Mouse (Mus musculus) frontal cortex, adult 2 months (tissue): ENCODE measurements at regions not wholly inside any gene's neighbourhood (a gene's known extent, or its start where the extent isn't known, plus 50 kb on each side); places are given as distances from the start of the nearest gene placed in this dataset.

ENCODE experiments used
- DNase-seq, 2 experiments: peaks; one replicate each; pipeline ENCODE4 v3.0.0; 2022; ENCODE audit warnings: low spot score in 1 of 2; ENCODE audit errors: extremely low spot score in 1 of 2

DNA sequence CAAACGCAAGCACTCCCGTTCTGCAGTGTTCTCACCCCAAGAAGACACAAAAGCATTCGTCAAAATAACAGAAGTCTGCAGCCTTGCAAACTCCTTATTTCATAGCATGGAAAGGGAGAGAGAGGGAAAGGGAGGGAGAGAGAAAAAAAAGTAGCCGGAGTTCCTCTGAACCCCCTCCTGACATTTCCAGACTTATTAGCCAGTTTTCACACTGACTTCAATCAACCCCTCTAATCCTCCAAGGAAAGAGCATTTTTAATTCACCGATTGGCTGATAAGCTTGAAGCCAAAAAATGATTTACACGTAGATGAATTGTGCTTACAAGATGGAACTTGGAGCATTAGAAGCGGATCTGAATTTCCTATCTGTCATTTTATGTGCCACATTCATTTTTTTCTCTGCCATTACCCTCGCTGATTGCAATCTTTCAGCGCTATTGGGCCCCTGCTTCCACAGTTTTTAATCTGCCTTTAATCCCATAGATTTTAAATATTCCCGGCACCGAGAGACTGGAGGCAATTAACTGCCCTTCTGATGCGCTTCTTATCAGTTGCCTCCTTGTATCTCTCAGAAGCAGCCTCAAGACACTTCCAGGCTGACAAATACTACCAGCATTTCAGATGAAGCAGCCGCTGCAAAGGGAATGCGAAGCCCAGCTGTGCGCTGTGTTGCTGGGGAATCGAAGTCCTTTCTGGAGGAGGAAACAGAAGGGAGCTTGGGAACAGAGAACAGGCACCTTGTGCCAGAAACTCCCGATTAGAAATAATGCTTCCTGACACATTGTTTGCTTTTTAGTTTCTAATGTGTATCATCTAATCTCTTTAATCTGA is 447.7 kb upstream of the 4930412O13Rik start:
- peak in 1 of 2 experiments; percentile 3 for DNase-seq

DNA sequence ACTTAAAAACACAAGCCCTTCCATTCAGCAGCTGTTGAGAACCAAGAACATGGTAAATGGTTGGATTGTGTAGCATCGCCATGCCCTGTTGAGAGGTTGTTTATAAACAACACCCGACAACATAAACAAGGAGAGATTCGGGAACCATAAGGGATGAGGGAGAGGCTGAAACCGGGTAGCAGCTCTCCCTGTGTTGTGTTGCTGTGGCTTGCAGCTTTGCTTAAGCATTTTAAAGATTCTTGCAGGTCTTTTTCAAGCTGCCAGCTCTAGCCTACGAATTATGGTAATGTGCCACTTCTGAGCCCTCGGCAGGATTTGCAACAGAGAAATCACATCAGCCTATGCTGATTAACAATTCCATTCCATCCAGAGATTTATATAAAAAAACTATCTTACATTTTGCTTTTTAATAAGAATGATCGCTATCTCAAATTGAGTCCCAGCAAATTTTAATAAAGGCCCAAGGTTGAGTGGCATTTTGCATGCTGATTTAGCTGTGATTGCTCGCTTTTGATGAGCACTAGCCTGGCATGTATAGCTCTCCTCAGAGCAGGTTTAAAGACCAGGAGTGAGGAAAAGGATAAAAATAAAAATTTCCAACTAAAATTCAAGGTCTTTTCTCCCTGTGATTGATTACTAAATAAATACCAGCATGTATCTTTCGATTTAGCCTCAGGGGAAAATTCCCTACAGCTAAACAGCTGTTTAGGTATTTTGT is 445.7 kb upstream of the 4930412O13Rik start:
- peak in 1 of 2 experiments; percentile 13 for DNase-seq

DNA sequence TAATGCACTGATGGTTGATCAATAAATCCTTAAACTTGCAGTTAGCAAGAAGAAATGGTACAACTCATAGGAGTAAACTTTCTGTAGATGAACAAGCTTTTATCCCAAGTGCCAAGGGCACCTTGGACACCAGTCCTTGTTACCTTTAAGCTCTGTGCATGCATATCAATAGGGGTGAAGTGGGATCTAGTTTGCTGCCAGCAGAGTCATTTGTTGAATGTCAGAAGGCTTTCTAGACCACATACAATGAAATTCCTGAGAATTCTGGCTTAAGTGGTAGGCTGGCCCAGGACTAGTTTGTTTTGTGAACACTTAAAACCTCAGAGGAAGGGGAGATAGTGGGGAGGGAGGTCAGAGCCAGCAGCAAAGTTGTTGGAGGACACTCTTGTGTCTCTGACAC is 437.9 kb upstream of the 4930412O13Rik start:
- no peak for DNase-seq

GRCm38 (mm10) chr2:9445826-9446225 is 435.2 kb upstream of the 4930412O13Rik start:
- no peak for DNase-seq

DNA sequence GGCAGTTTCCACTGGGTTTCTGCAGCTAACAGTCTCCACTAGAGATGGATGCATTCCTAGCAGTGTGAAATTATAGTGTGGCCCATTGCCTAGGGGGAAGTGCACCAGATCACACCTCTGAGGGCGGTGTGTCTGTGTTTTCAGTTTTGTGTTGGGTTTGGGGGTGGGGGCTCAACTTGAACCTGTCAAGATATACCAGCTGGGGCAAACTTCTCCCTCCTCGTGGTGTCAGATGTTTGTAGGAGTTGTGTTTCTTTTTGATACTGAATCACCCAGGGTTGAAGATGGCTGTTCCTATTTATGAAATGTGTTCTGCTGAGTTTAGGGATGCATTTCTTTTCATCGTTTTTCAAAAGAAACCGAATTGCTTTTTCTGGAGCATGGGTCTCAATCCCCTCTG is 416.6 kb upstream of the 4930412O13Rik start:
- DNase-seq, result peak; percentile 35 to 55

GRCm38 (mm10) chr2:9464818-9465217 is 416.2 kb upstream of the 4930412O13Rik start:
- peak; percentile 21 to 51 for DNase-seq

- DNase-seq, result no peak
These were observed 413.5 kb upstream of the 4930412O13Rik start for GRCm38 (mm10) chr2:9467573-9467972.

- no peak for DNase-seq
These were observed 412.4 kb upstream of the 4930412O13Rik start for GRCm38 (mm10) chr2:9468651-9469050.

- no peak for DNase-seq
These were observed 399.2 kb upstream of the 4930412O13Rik start for GRCm38 (mm10) chr2:9481678-9482345.

GRCm38 (mm10) chr2:9487381-9487914 is 393.6 kb upstream of the 4930412O13Rik start:
- DNase-seq, result no peak

DNA sequence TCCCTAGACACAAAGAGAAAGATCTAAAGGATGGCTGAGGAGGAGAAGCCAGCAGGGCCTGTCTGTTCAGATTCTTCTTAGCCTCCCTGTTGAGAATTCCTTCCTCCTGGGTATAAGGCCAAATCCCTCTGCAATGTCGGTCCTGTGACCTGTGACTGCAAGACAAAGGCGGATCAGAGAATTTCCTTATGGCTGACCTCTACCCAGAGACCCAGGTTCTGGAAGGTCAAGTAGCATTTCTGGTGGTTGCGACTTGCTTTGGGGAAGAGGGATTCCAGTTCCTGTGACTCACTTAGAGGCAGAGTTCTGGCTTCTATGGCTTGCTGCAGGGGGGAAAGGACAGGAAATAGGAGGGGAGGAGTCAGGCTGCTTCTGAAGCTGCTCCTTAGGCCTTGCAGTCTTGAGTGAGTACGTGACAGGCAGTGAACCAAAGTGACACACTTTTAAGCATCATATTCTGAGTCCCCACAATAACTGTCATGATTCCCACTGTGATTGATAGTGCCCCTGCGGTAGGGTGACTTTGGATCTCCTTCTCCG is 387.4 kb upstream of the 4930412O13Rik start:
- no peak for DNase-seq

- DNase-seq, result no peak
These were observed 361.0 kb upstream of the 4930412O13Rik start for GRCm38 (mm10) chr2:9520045-9520444.

DNA sequence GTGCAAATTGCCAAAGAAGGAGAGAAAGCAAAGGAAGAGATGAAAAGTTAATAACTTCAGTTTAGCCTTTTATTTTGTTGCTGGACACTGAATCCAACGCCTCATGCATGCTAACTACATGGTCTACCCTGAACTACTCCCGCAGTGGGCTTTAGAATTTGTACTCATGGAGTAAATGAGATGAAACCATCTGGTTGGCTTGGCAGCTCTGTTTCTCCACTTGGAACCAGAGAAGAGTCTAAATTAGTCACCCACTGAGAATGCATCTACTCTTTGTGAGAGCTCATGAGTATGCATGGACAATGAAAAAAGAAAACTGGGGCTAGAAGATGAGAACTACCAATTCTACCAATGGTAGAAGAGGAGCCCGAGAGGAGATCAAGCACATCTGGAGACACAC is 355.1 kb upstream of the 4930412O13Rik start:
- DNase-seq, result peak in 1 of 2 experiments; percentile 27

- no peak for DNase-seq
These were observed 345.9 kb upstream of the 4930412O13Rik start for GRCm38 (mm10) chr2:9535141-9535658.

DNA sequence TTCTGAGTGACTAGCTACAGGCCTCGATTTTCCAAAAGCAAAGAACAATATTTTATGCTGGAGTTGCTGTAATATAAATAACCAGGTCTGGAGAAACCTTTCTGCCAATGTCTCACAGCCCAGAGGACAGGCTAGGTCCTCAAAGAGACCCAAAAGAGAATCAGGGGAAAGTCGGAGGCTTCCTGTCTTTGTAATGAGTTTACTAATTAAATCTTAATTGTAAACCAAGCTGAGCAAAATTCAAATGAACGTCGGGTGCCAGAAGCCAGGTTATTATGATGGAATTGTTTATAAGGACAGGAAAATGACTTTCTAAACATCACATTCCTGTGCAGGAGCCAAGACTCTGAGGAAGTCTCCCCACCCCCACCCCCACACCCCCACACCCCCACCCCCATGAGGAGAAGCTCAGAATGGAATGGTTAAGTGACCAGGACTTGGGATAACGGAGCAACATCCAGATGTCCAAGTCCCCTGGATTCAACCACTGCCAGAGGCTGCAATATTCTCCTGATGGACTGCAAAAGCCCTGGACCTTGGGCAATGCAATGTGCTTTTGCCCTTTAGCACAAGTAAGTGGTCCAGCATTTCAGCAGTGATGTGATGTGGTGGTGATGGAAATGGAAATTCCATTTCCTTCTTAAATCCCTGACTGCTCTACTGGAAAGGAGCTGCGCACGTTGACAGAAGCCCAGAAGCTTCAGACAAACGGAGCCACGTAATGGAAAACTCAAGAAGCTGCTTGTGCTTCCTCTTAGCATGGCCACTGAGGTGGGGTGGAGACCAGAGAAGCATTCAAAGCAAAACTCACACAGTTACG is 333.1 kb upstream of the 4930412O13Rik start:
- no peak for DNase-seq

DNA sequence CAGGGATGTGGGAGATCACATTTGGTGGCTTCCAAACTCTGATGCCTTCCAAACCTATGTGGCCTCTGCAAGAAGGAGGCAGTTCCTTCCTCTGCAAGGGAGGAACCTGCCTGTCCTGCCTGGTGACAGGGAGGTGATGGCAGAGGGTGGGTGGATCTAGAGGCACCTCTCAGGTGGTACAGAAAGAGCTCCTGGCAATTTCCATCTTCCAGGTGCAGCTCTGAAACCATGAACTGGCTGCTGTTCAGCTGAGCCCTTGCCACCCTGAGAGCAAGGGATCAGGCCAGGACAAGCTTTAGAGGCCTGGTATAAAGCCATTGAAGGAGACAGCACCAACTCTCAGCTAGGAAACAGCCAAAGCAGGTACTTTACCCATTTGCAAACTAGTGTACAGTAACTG is 327.7 kb upstream of the 4930412O13Rik start:
- DNase-seq, result no peak

GRCm38 (mm10) chr2:9564487-9565043 is 316.5 kb upstream of the 4930412O13Rik start:
- DNase-seq, result no peak

DNA sequence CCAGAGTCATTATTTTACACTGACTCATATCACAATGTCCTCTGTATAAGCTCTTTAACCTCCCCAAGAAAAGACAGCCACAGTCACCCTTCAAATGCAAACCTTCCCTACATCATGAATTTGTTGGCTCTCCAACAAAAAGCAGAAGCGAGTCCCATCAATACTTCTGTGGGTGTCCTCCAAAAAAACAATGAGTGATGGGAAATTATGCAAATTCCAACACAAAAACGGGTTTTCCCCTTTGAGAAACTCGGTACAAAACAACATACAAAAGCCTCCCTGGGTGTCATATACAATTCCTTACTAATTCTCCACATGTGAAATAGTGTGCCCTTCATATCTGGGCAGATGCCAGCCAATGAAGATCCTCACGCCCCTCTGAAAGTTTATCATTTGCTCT is 311.8 kb upstream of the 4930412O13Rik start:
- DNase-seq, result no peak

GRCm38 (mm10) chr2:9574196-9574595 is 306.9 kb upstream of the 4930412O13Rik start:
- DNase-seq, result peak in 1 of 2 experiments; percentile 6
